Mouse (Mus musculus) olfactory bulb, adult 2 months (tissue): ENCODE results near the gene Trrap.

Experiments used
- CTCF ChIP-seq: fragments of 200-500 bp; IDR thresholded peaks from 2 replicates; pipeline ENCODE4 v1.5.1; 2012; ENCODE audit warnings: low read depth, mild to moderate bottlenecking, low read length, moderate library complexity; ENCODE audit not compliant: insufficient read depth
- POLR2A ChIP-seq: fragments of 200-500 bp; IDR thresholded peaks from 2 replicates; pipeline ENCODE4 v1.6.1; 2012; ENCODE audit warnings: mild to moderate bottlenecking, low read depth, low read length, moderate library complexity; ENCODE audit not compliant: insufficient read depth

- no peak for TF ChIP-seq POLR2A
- no peak for TF ChIP-seq CTCF
Measured at GRCm38 (mm10) chr5:144728237-144728636, 39.3 kb upstream of the Trrap start.
